Mouse (Mus musculus): ENCODE results near the gene Crispld2.

GRCm38 (mm10) chr8:120034471-120034870, 42.2 kb downstream of the Crispld2 start:
- TF ChIP-seq CTCF (IDR thresholded peaks at IDR 0.05; ENCODE audit: low read depth) (no peak), EP300 (IDR thresholded peaks at IDR 0.05; ENCODE audit: low read depth) (no peak)
